Mouse (Mus musculus): ENCODE results near the gene Eomes. TPM values are rescaled to one million over a fixed set of nuclear protein-coding genes. Genes with fewer than 3 reads are reported as not detected.

Gene Eomes
- total RNA-seq (2021) = not detected
- long read RNA-seq, experiment 1 = 0 reads
- long read RNA-seq, experiment 2 = 0 reads

DNA sequence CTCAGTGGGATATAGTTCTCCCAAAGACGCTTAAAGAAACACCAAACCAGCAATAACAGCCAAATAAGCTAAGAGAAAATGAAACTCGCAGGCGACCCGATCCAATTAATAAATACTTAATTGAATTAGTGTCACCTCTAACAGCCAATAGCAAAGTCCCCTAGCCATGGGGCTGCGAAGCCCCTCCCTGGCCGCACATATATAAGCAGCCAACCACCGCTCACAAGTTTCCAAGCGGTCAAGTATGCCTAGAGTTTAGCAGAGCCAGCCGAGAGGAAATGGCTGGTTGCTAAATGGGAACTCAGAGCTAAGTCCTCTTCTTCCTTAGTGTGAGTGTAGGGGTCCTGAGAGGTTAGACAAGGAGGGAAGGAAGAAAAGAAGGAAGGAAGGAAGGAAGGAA is at the start of gene Eomes:
Eomes (plus strand) TSS at position 252 of the 400 bp plus-strand sequence.
- no peak for DNase-seq

GRCm38 (mm10) chr9:118444809-118445208 is 33.2 kb upstream of the Eomes start:
- no peak for DNase-seq

DNA sequence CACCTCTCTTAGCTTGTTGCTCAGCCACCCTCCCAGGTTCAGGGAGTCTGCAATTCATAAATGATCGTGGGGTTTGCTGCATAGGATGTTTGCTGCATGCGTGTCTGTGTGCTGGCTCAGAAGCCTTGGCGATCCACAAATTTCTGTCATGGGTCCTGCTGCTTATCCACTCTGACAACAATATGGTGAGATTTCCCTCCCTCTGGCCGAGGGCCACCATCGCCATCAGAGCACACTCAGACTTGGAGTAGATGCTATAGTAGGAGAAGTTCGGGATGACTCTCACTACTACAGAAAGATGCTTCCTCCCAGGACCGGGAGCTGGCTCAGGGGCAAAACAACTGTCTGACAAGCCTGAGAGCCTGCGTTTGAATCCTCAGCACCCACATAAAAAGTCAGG is 28.7 kb upstream of the Eomes start:
- no peak for DNase-seq

GRCm38 (mm10) chr9:118453427-118453826 is 24.6 kb upstream of the Eomes start:
- no peak for DNase-seq

GRCm38 (mm10) chr9:118455188-118455845 is 22.7 kb upstream of the Eomes start:
- no peak for DNase-seq

- no peak for DNase-seq
These were observed 21.6 kb upstream of the Eomes start for GRCm38 (mm10) chr9:118456405-118456804.

GRCm38 (mm10) chr9:118458039-118458438 is 20.0 kb upstream of the Eomes start:
- DNase-seq = no peak

- no peak for DNase-seq
These were observed 14.0 kb upstream of the Eomes start for GRCm38 (mm10) chr9:118464031-118464430.

DNA sequence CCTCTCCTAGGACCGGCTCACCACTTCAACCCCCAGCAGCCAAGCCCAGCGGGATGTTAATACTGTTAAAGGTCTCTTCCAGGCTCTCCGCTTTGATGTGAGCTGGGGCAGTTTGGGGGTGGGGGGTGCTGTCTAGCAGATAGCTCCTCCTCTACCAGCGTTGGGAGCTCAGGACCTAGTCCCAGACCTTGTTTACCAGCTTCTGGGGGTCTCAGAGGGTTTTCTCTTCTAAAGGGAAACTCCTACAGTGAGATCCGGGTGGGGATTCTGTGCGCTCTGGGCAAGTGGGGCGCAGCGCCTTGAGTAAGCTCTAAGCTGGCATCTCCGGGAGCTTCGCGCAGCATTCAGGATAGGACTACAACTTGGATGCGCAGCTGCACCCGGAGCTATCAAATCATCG is 9.7 kb upstream of the Eomes start:
- DNase-seq = no peak

DNA sequence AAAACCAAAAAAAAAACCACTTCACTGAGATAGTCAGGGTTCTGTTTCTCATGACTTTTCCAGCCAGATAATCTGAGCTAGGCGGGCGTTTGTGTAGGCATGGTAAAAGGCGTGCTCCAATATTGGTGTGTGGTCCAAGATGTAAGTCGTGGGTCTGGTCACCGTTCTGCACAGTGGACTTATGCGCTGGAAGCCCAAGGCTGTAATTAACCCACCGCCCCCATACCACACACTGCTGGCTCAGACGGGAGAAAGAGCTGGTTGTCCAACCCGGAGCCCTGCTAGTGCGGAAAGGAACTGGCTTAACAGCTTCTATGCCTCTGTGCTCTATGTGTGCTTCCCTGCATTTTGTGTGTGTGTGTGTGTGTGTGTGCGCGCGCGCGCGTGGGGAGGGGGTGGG is 8.7 kb upstream of the Eomes start:
- no peak for DNase-seq

- no peak for DNase-seq
These were observed 6.7 kb upstream of the Eomes start for GRCm38 (mm10) chr9:118471296-118471695.

GRCm38 (mm10) chr9:118476211-118476765 is 1.7 kb upstream of the Eomes start:
- no peak for DNase-seq

DNA sequence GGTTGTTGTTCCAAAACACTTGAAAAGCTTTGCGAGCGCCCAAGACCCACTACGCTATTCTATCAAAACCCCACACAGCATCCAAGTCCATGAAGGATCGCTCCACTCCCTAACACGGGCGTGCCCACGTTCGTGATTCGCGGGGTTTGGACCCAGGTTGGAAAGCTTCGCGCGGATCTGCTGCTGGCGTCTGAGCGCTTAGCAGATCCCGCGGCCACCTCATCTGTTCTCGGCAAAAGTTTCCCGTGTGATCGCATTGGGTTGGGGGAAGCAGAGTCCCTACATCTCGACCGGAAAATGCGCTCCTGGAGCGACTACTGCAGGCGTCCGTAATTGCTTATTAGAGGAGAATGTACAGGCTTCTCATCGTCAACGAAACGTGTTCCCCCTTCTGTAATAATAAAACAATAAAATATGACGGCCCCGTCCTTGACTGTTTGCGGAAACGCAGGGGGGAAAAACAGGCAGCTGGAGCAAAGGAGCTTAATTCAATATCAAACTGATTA is 1.2 kb upstream of the Eomes start:
- peak; percentile 10 for DNase-seq

- DNase-seq = no peak
These were observed 606 bp upstream of the Eomes start for GRCm38 (mm10) chr9:118477281-118477931.

DNA sequence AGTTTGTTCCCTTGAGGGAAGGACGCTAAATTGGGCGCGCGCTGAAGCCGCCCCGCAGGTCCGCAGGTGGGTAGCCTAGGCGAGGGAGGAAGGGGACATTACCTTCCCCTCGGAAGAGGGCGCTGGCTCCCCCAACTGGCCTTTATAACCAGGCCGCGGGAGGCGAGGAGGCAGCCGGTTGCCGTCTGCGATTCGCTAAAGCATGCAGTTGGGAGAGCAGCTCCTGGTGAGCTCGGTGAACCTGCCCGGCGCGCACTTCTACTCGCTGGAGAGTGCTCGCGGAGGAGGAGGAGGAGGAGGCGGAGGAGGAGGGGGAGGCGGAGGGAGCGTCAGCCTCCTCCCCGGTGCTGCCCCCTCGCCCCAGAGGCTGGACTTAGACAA is 436 bp downstream of the Eomes start:
- DNase-seq = no peak

GRCm38 (mm10) chr9:118478839-118479507 is 961 bp downstream of the Eomes start:
- no peak for DNase-seq

DNA sequence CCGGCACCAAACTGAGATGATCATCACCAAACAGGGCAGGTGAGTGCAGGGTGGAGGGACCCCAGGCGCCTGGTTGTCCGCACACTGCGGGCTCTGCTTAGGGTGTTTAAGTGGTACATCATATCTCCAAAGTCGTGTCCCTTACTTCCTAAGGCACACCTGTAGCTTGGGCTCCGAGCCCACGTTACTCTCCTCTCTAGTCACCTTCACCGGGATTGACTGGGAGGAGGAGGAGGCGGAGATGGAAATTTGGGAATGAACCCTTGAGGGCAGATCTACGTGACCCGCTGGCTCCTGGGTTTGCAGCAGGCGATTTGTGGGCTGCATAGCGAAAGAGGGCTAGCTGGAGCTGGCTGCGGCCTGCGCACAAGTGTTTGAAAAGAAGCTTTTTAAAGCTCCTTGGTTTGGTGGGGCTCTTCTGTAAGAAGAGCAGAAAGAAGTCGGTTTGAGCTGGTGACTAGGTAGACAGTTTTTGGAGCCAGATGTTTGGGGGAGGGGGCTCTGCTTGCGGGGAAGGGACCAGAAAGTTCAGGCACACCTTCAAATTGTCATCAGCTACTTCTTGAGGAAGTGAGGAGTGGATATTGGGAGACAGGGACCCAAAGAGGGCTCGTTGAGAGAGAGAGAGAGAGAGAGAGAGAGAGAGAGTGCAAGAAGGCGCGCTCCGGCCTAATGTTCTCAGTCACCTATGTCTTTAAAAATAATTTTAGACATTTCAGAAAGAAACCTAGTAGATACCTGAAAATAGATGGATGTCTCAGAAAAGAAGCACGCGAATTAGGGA is 1.7 kb downstream of the Eomes start:
- DNase-seq = no peak

GRCm38 (mm10) chr9:118480292-118480690 is 2.3 kb downstream of the Eomes start:
- DNase-seq = no peak

DNA sequence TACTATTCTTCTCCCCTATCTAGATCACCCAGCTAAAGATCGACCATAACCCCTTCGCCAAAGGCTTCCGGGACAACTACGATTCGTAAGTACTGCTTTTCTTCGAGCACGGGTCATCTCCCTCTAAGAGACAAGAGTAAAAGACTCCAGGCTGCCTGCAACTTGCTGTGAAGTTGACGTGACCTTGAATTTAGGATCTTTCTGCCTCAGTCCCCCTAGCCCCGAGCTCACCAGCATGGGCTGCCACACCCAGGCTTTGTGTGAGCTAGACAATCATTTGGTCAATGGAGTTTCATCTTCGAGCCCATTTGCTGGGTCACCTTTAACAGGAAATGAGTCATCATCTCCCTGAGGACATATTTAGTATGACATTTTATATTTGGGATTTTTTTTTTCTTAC is 4.2 kb downstream of the Eomes start:
- DNase-seq = no peak

DNA sequence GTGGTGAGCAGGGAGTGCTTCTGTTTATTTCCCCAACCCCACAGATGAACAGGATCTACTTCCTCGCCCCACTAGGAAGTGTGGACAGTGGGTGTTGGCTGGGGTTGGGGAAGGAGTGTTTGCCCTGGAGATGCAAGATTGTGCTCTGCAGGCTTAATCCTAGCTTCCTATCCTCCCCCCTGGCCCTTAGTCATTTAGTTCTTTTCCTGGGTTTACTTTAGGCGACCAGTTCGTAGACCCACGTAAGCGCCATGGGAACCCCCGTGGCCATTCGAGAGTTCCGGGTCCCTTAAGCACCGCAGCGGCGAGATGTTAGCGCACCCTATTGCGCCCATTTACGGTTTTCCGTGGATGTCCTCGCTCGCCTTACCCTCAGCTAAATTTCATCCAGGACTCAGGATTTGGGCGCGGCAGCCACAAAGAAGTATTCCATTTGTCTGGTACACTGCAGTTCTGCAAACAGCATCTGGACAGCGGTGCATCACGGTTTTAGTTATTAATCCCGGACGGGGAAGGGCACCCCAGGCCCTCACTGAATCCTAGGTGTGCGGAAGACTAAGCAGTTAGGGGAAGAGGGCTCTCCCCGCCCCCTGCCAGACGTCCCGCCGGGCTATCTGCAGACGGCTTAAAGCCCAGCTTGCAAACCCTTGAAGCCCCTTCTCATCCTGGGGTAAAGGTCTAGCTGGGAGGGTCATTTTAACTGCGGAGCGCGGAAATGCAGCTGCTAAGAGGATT is 8.5 kb downstream of the Eomes start:
- no peak for DNase-seq

GRCm38 (mm10) chr9:118487096-118487395 is 9.0 kb downstream of the Eomes start:
- DNase-seq = no peak

DNA sequence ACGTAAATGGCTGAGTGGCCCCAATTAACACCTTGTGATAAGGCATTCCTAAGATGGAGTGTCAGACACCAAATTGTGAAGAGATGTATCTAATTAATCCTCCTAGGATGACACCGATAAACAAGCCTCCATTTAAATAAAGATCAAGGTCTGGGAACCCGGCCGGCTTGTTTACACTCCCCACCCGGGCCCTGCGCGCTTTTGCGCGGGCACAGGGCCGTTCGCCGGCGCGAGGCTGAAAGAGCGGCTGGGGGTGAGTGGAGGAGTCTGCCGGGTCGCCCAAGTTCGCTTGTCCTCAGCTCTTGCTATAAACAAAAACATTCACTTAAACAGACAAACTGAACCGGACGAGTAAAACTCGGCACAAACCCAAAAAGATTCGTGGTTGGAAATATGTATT is 9.6 kb downstream of the Eomes start:
- peak; percentile 20 for DNase-seq

All from gastrocnemius, postnatal 10 days (tissue).